ENCODE assay signal across 8 mouse cellular contexts in the genomic region with DNA sequence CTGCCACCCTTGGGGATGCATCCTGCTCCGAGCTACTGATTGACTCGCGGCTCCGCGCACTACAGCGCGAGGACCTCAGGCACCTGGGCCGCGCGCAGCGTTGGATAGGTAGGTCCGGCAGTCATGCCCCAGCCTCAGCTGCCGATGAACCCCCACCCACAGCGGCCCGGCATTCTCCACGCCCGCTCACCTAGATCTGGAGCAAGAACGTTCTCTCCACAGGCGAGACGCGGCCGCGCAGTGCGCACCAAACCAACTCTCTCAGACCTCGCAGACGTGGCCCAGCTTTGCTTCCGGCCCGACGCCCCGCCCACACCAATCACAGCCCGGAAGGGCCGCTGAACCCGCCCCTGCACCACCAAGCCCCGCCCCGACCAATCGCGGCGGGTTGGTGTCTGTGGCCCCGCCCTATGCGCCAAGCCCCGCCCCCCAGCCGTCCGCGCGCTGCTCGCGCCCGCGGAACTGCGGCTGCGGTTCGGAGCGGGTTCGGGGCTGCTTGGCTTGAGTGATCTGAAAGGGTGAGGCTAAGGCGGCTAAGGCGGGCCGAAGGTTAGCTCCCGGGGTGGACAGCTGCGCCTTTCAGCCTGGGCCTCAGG. TPM values are rescaled to one million over a fixed set of nuclear protein-coding genes. Genes with fewer than 3 reads are reported as not detected.
DNase-seq lines count a peak whose midpoint lies in the region; ATAC-seq lines count a peak whose summit lies in the region.

Gene Pgm3 (minus strand): TSS at position 303 of the 596 bp plus-strand sequence.
Gene Rwdd2a (plus strand): TSS at position 452 of the 596 bp plus-strand sequence.

- peak within 1 kb of the TSS; percentile 71 for H3K4me3 ChIP-seq in hindbrain, embryonic 13.5 days

- H3K4me2 ChIP-seq in hindbrain, embryonic 13.5 days: peak within 1 kb of the TSS; percentile 99

- no peaks in the 10 kb centered on the region for H3K27me3 ChIP-seq in hindbrain, embryonic 13.5 days

- H3K27ac ChIP-seq in hindbrain, embryonic 13.5 days: peak within 1 kb of the TSS; percentile 78

- no peaks in the 10 kb centered on the region for H3K9me3 ChIP-seq in hindbrain, embryonic 13.5 days

- peaks cover 27% of the 10 kb centered on the region for H3K36me3 ChIP-seq in hindbrain, embryonic 13.5 days

- peaks cover 21% of the 10 kb centered on the region for H3K4me1 ChIP-seq in hindbrain, embryonic 13.5 days (replicated peaks)

- under 1% methylated on average over 59 of the region's 59 CpGs for WGBS in hindbrain, embryonic 13.5 days

- ATAC-seq in hindbrain, embryonic 13.5 days (ENCODE audit: low FRiP score): peak; percentile 99

- DNase-seq in Muller cell, postnatal 12 days (ENCODE audit: inconsistent ontology term): peak; percentile 97
- peak; percentile 97 for DNase-seq in cerebellum, adult 9-11 months
- DNase-seq in frontal cortex, postnatal 10 days (ENCODE audit: low spot score in 2 of 2): peak; percentile 92 to 95
- peak; percentile 88 to 90 for DNase-seq in layer of hippocampus, postnatal 25 days (ENCODE audit: extremely low spot score in 1 of 2, low spot score in 1 of 2)
- peak; percentile 95 for DNase-seq in lung, postnatal 25 days (ENCODE audit: low spot score)
- peak; percentile 96 for DNase-seq in retina, embryonic 14.5 days (ENCODE audit: low spot score)
- peak; percentile 99 for DNase-seq in thymus, postnatal 4 days

- peak within 1 kb of the TSS; percentile 80 for H3K9ac ChIP-seq in hindbrain, embryonic 13.5 days

RNA-seq across cellular contexts. Expression of gene Pgm3, which starts in this region (rescaled TPM):
- 41.4 and 43.5 TPM in 2 replicates for polyA plus RNA-seq in hindbrain, embryonic 13.5 days (2015; fragmentation: Nextera tagmentation; extraction: Ambion mirVana)
- total RNA-seq in layer of hippocampus, postnatal 25 days (2021): 10 to 100 TPM; 17.5 to 17.6 TPM

RNA-seq across cellular contexts. Expression of gene Rwdd2a, which starts in this region (rescaled TPM):
- polyA plus RNA-seq in hindbrain, embryonic 13.5 days (2015; fragmentation: Nextera tagmentation; extraction: Ambion mirVana): 9.6 TPM in 2 replicates
- 10 to 100 TPM; 26.0 to 30.7 TPM for total RNA-seq in layer of hippocampus, postnatal 25 days (2021)

Comparison
In these comparisons a context has a peak if more than half of its experiments do, and no peak if none do; other contexts are left out.
1. Peak in every context shown above with its lines: DNase-seq, ATAC-seq, H3K4me3 ChIP-seq and H3K27ac ChIP-seq.